Mouse (Mus musculus): Measurements from ENCODE around the gene Dnajc17.

Gene Dnajc17

DNA sequence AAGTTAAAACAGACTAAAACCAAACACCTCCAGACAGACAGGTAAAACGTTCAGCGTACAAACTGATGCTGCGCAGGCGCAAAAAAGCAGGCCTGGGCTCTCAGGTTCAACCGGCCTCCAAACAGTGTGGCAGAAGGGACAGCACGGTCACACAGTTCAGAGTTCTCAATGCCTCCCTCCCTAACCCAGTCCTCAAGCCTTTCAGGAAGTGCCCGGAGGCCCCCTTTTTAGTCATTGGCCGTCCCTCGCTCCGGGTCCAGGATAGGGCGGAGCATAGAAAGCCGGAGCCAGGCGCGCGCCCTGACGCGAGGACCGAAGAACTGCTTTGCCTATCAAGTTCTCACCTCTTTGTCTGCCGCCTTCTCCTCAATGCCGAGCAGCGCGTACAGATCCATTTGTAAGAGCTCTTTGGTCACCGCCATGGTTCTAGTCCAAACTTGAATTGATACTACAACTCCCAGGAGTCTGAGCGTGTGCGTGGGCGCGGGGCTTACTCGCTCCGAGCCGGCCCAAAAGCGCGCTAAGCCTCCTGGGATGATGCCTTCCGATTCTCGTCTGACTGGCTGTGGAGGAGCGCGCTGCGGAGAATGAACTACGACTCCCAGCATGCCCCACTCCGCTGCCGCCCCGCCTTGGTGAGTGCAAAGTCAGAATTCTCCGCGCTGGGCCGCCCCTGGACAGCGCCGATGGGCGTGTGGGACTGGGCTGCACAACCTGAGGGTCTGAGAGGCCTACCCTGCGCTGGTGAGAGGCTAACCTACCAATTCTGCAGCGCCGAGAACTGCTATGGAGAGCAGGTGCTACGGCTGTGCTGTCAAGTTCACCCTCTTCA is at the start of gene Dnajc17, which contains the start of gene Zfyve19:
Gene Dnajc17, minus strand, starts transcription at position 452 of the 832 bp plus-strand sequence.
Gene Zfyve19, plus strand, starts transcription at position 274 of the 832 bp plus-strand sequence.
- DNase-seq (ENCODE audit: low spot score in 2 of 2) = peak; percentile 95 to 97

DNA sequence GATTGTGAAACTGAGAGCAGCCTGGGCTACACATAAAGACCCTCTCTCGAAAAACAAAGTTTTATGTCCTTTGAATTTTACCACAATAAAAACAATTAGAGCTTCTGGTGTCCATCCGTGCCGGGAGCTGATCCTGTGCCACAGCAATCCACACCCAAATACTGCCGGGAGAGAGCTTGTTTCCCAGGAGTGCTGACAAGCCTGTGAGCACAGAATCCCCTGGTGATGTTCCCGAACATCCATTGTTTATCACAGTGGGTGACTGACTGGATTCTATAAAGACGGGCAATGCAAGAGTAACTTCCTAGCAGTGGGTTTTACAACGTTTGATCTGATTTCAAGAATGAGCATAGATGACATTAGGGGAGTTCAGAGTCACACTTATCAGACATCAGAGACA is 46.4 kb upstream of the Dnajc17 start:
- no peak for DNase-seq (ENCODE audit: low spot score in 2 of 2)

DNA sequence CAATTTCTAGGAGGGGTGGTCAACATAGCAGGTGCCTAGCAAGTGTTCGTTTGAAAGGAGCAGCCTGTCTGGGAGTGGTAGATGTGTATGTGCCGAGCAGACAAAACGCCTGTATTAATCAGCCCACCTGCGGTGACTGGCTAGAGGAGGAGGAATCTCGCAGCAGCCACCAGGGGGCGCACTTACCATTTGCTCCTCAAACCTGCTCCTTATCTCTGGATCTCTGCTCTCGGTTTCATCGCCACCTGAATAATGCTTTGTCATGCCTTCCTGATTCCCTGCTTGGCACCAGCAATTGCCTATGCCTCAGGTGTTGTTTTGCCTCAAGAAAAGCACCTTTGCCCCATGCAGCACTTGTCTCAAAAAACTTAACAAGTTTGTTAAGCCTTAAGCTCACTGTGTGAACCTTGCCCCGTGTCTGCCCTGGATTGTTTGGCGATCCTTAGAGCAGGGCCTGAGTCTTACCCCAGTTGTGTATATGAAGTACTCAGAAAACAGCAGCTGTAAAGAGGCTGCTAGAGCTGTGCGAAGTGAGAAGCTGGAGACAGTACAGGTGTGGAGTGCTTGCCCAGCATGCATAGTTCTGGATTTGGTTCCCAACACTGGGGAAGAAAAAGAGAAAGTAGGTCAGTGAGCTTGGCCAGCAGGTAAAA is 42.4 kb upstream of the Dnajc17 start:
- DNase-seq (ENCODE audit: low spot score in 2 of 2) = peak in 1 of 2 experiments; percentile 64

DNA sequence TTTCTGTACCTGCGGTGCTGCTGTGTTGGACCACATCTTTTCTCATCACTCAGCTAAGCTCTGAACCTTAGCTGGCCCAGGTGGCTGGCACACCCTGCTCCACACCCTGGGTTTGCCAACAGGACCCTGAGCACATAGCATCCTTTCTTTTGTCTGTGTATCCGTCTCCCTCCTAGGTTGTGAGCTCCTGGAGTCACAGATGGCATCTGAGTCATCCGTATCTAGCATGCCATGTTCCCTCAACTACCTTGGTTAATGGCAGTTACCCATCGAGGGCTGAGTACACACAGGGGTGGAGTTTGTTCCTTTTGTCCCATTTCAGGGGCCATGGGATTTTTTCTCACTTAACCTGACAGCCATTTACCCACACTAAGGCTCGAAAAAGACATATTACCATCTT is 41.8 kb upstream of the Dnajc17 start:
- no peak for DNase-seq (ENCODE audit: low spot score in 2 of 2)

DNA sequence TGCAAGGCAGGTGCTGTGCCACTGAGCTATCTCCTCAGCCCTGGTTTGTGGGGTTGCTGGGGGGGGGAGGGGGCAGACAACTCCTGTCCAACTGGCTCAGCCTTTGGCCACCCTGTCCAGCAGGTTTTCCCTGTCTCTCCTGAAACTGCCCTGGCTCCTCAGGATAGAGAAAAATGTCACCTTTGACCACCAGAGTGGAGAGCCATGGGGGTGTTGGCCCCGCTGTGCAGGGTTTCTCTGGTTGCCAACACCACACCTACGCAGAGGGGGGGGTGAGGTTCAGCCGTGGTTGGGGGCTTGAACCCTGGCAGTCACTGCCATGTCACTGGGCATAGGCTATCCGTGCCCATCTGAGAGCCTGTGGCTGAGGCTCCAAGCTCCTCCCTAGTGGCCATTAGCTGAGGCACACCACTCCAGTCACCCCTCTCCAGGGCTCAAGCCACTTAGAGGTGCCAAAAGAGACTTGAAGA is 41.0 kb upstream of the Dnajc17 start:
- DNase-seq (ENCODE audit: low spot score in 2 of 2) = no peak

DNA sequence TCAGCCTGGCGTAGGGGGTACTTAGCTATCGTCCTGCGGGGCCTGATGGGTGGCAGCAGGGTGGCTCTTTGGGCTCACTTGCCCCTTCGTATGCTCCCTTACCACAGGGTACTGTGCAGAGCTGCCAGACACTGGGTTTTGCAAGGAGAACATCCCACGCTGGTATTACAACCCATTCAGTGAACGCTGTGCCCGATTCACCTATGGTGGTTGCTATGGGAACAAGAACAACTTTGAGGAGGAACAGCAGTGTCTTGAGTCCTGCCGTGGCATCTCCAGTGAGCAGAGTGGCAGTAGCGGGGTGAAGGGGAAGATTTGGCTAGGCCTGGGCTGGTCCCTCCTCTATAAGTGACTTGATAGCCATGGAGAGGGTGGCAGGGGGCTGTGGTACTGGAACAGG is 39.3 kb upstream of the Dnajc17 start:
- DNase-seq (ENCODE audit: low spot score in 2 of 2) = no peak

DNA sequence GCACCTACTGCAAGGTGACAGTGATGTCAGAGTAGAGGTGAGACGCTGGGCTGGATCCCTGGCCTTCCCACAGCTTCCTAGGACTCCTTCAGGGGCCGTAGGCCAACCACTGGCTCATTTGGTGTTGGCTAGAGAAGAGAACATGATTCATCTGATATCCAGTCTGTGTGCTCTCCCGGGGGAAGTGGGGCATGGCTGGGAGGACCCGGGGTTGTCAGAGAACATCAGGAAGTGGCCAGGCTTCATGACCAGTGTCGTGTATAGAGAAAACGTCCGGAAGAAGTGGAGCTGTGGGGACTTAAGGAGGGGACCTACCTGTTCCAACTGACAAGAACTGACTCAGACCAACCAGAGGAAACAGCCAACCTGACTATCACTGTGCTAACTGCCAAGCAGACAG is 36.7 kb upstream of the Dnajc17 start:
- no peak for DNase-seq (ENCODE audit: low spot score in 2 of 2)

DNA sequence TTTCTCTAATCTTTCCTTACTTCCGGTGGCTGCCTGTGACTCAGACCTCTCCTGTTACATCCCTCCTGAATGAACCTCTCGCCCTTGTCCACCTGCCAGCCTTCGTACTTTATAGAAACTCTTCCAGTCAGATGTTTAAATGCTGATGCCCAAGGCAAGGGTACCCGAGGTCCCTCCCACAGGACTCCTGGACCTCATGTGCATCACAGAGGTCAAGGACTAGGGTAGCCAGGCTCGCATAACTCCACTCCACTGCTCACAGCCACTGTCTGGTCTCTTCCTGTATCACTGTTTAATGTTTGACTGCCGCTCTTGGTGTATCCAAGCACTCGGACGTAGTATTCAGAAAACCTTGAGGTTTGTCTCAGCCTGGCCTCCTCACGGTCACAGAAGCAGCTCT is 34.0 kb upstream of the Dnajc17 start:
- no peak for DNase-seq (ENCODE audit: low spot score in 2 of 2)

DNA sequence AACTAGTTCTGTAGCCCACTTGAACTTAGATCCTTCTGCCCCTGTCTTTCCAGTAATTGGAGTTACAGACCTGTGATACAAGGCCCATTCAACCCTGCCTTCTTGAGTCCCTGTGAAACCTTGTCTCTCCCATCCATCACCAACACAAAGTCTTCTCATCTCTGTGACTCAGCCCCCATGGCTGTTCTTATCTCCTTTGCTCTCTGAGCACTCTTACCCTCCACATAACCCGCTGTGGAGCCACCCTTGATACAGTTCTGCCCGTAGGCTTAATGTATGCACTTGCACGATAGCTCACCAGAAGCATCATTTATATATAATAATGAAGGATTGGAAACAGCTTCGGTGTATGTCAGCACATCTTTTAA is 32.2 kb upstream of the Dnajc17 start:
- DNase-seq (ENCODE audit: low spot score in 2 of 2) = no peak

DNA sequence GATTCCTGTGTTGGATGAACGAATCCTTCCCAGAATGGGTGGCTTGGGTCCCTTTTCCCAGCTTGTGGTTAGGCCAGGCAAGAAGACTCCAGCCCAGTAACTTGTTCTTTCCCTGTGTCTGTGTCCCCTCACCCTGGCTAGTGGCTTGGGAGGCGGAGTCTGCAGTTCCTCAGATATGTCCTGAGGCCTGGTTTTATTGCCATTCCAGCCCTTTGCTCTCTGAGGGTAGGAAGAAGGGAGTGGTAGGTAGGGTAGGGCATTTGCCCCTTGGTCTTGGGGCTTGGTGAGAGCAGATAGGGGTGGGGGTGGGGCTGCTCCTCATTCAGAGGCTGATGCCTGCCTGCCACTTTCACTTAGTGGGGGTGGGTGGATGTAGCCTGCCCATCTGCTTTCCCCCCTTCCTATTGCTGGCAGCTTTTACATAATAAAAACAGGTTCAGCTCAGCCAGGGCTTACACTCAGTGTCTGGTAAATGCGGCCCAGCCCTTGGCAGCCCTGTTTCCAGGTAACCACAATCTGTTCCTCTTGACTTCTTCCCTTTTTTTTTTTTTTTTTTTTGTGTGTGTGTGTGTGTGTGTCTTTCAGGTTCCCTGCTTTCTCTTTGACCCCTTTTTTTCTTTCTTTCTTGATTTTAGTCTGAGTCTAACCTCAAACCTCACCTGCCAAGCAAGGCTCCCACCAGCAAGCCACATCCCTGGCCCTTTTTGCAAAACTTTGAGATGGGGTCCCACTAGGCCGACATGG is 31.7 kb upstream of the Dnajc17 start:
- no peak for DNase-seq (ENCODE audit: low spot score in 2 of 2)

DNA sequence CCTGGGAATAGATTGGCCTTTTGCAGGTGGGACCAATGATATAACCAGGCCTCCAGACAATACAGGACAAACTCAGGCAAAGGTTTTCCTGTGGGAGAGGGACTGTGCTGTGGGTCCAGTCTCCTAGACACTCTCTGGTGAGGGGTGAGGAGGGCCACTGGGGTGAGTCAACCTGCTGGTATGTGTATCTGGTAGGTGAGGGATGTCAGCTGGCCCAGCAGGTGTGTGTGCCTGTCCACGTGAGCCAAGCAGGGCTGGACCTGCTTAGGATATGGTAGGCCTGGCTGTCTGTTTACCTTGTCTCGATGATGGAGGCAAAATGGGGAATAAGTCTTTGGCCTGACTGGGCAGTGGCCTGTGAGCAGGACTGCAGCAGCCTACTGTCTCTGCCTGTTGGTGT is 30.1 kb upstream of the Dnajc17 start:
- no peak for DNase-seq (ENCODE audit: low spot score in 2 of 2)

DNA sequence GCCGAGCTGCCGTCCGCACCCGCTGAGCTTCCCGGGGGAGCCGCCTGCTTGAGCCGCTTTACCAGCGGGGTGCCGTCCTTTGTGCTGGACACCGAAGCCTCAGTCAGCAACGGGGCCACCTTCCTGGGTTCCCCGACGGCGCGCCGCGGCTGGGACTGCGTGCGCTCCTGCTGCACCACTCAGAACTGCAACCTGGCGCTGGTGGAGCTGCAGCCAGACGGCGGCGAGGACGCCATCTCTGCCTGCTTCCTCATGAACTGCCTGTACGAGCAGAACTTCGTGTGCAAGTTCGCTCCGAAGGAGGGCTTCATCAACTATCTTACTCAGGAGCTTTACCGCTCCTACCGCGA is 29.3 kb upstream of the Dnajc17 start:
- DNase-seq (ENCODE audit: low spot score in 2 of 2) = no peak

DNA sequence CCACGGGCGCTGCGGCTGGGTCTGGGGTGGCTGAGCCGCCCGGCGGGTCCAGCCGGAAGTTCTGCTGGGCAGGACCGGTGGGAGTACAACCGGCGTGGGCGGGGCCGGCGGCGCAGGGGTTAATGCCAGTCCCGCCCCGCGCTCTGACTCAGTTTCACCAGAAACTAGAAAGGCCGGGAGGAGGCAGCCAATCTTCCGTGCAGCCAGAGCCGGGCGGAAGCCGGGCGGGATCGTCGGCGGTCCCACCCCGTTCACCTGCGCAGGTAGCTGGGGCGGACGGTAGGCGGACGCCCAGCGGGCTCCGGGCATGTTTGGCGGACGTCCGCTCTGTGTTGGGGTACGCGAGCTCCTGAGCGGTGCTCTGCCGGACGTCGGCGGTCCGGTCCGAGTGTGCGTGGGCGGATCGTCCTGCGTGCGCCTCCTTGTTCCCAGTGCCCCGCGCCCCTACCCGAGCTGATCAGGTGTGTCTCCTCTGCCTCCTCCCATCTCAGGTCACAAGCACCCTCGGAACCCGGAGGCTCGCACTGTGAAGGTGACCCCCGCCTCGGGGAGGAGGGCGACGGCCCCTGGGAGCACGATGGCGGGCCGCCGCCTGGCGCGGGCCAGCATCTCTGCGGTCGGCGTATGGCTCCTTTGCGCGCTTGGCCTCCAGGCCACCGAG is 28.7 kb upstream of the Dnajc17 start, which contains the start of gene Spint1:
Gene Spint1, plus strand, starts transcription at position 153 of the 661 bp plus-strand sequence.
- DNase-seq (ENCODE audit: low spot score in 2 of 2) = no peak

DNA sequence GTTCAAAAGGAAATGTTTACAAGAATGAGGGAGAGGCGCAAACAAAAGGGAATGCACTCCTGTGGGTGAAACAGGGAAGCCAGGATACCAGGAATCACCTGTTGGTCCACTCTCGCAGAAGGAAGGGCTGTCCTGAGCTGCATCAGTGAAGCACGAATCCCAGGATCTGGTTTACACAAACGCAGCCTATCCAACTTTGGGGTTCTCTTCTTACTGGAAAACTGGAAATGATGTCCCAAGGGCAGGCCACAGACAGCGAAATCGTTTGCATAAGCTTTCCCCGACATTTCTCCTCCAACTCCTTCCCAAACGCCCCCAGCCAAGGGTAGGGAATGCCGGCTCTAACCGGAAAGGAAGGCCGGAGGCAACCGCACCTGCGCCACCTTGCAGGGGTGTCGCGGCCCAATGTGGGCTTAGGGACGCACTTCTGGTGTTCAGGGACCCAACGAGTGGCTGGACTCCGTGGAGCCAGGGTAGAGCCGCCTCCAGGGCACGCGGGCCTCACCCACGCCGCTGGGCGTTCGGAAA is 28.2 kb upstream of the Dnajc17 start:
- no peak for DNase-seq (ENCODE audit: low spot score in 2 of 2)

DNA sequence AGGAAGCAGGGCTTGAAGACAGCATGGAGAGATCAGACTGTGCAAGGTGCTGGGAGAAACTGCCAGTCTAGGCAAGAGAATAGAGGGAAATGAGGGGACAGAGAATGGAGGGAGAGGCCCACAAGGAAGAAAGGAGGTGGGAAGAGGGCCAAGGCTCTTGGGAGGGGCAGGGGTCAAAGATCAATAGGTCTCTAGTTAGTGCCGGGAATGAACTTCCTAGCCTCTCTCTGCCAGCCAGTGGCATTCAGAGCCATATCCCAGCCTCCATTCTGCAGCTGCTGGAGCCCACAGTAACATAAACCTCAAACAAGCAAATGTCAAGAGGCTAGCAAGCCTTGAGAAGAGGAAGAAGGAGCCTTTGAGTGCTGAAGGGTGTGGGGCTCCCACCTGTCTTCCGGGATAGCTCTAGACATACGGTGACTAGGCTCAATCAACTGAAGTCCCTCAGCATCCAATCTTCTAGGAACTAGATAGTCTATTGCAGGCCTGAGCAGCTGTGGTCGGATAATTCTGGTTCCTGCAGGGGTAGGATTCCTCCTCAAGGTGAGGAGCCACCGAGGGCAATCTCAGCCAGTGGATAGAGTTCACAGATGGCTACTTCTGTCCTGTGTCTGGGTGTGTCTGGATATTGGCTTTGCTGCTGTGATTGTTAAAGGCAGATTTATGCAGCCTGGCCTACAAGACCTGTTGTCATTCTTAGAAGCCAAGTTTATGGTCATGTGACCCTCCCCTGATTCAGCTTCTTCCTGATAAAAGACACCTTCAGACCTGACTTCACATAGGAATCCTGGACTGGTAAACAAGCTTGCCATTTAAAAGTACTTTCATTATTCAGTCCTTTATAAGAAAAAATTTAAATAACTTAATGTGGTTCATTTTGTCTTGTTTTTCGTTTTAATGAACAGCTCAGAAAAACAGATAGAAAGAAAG is 21.4 kb upstream of the Dnajc17 start, which contains the start of gene Ppp1r14d:
Gene Ppp1r14d, minus strand, starts transcription at position 132 of the 930 bp plus-strand sequence.
- no peak for DNase-seq (ENCODE audit: low spot score in 2 of 2)

DNA sequence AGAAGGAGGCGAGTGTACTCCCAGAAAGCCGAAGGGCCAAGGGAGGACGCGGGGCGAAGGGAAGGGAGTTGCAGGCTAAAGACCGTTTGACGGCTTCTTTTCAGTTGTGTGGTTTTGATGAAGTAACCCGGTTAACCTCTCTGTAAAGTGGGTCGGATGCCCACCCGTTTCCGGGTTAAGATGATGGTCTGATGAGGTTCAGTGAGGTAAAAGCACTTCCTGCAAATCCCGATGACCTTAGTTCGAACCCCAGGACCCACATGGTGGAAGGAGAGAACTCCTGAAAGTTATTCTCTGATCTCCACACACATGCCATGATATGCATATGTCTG is 547 bp upstream of the Dnajc17 start:
- no peak for DNase-seq (ENCODE audit: low spot score in 2 of 2)

DNA sequence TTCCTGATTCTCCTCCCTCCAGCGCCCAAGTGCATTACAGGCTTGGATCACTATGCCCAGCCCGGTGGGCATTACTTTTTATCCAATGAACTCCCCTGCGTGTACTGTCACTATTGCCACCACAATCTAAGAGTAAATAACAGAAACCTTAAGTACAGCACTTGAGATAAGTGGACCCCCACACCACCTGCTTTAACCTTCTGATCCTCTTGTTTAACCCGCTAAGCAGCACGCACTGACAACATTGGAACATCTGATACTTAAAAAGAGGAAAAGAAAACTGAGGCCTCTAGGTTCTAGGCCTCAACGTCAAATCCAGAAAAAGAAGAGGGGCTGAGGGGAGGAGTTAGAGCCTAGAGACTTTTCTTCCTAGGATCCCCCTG is 643 bp downstream of the Dnajc17 start:
- DNase-seq (ENCODE audit: low spot score in 2 of 2) = no peak

DNA sequence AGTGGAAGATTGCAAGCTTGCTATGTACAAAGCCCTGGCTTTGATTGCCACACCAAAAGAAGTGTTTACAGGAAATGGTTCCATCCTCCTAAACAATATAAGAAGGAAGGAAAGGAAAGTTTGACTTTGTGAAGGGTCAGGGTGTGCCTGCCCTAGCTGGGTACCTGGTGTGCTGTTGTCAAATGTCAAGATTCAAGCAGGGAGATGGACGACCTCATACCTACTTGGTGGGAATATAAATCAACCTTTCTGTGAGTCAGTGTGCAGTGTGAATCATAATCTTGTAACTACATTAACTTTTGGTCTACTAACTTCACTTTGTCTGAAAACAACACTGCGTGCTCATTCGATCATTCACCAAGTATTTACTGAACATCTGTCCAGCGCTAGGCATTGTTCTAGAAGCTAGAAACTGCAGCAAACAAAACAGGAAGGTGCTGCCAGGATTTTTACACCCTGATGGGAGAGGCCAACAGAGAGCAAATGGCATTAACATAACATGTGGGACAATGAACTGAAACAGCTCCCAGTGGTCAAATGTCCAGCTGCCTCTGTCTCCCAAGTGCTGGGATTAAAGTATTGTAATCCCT is 4.6 kb downstream of the Dnajc17 start:
- no peak for DNase-seq (ENCODE audit: low spot score in 2 of 2)

DNA sequence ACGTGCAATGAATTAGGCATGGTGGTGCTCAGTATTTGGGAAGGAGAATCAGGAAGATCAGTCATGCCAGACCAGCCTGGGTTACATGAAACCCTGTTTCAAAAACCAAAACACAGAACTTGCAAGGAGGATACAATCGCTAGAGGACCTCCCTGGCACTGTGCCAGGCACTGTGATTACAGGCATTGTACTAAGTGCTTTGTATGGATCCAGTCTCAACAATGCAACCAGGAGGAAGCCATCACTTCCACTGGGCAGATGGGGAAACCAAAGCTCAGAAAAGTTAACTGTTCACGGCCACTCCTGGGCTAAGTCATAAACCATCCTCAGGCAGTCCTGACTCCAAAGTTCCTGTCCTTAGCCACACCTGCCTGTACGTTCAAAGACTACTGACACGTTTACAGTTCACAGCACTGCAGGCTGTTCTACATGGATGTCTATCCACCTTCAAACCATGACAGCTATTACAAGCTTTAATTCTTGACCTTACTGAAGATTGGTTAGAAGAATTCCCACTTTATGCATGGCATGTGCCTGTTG is 5.6 kb downstream of the Dnajc17 start:
- DNase-seq (ENCODE audit: low spot score in 2 of 2) = no peak

DNA sequence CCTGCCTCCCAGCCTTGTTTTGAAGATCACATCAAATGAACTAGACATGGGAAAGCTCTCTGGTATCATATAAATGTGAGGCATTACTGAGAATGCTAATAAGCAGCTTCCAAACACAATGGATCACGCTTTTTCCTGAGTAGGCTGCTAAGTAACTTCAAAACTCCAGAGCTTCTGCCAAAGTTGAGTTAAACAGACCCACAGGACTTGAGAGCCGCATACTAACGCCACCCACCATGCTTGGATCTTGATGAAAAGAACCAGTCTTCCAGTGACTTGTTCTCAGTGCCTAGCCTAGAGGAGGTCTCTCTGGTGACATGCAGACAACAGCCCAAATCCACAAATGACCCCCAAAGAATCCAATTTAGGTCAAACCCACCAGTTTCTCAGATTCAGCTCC is 9.7 kb downstream of the Dnajc17 start:
- DNase-seq (ENCODE audit: low spot score in 2 of 2) = no peak
